Mouse (Mus musculus): Measurements from ENCODE around the gene Lrrc9. TPM values are rescaled to one million over a fixed set of nuclear protein-coding genes. Genes with fewer than 3 reads are reported as not detected.
A peak's percentile ranks its signal among the peaks of the same experiment; 100 is the strongest.

Lrrc9 gene
- total and polyA plus RNA-seq, 2 experiments from 2014 or later, result 3.1 to 3.3 TPM

- H3K9ac ChIP-seq (replicated peaks; ENCODE audit: low read length, poor library complexity, severe bottlenecking), result no peak overlapping the region
- no peak for TF ChIP-seq CTCF (IDR thresholded peaks at IDR 0.05)
- H3K36me3 ChIP-seq (ENCODE audit: insufficient read depth, low read length), result no peaks in the 10 kb centered on the region
- H3K4me2 ChIP-seq (ENCODE audit: low read depth, low read length, poor library complexity, severe bottlenecking), result no peak overlapping the region
- 85% methylated on average over 7 of the region's 7 CpGs for WGBS
- peaks cover 6% of the 10 kb centered on the region for H3K4me1 ChIP-seq (ENCODE audit: insufficient read depth, low read length)
- H3K4me3 ChIP-seq (ENCODE audit: low read depth, low read length), result no peak overlapping the region
- no peak for ATAC-seq (ENCODE audit: low FRiP score)
- H3K27ac ChIP-seq (ENCODE audit: low read depth, low read length), result no peak overlapping the region
- no peak for DNase-seq (ENCODE audit: low spot score)
- H3K9me3 ChIP-seq (ENCODE audit: low read length), result no peaks in the 10 kb centered on the region
- no peaks in the 10 kb centered on the region for H3K27me3 ChIP-seq (ENCODE audit: insufficient read depth, low read length)
Measured at GRCm38 (mm10) chr12:72532303-72532702, 90.6 kb downstream of the Lrrc9 start.

- Histone ChIP-seq H3K4me2 (ENCODE audit: low read depth, low read length, poor library complexity, severe bottlenecking) (no peak overlapping the region), H3K36me3 (ENCODE audit: insufficient read depth, low read length) (no peaks in the 10 kb centered on the region), H3K9me3 (ENCODE audit: low read length) (no peaks in the 10 kb centered on the region), H3K4me1 (ENCODE audit: insufficient read depth, low read length) (peaks cover 7% of the 10 kb centered on the region), H3K27me3 (ENCODE audit: insufficient read depth, low read length) (no peaks in the 10 kb centered on the region), H3K27ac (ENCODE audit: low read depth, low read length) (no peak overlapping the region), H3K4me3 (ENCODE audit: low read depth, low read length) (no peak overlapping the region), H3K9ac (replicated peaks; ENCODE audit: low read length, poor library complexity, severe bottlenecking) (no peak overlapping the region)
- ATAC-seq (ENCODE audit: low FRiP score) (no peak), DNase-seq (ENCODE audit: low spot score) (no peak)
- no peak for TF ChIP-seq CTCF (IDR thresholded peaks at IDR 0.05)
- WGBS, result 86% methylated on average over 6 of the region's 6 CpGs
Measured at GRCm38 (mm10) chr12:72533986-72534385, 92.3 kb downstream of the Lrrc9 start.

- no peak for TF ChIP-seq CTCF (IDR thresholded peaks at IDR 0.05)
- Histone ChIP-seq H3K9me3 (ENCODE audit: low read length) (no peaks in the 10 kb centered on the region), H3K4me1 (ENCODE audit: insufficient read depth, low read length) (peaks cover 7% of the 10 kb centered on the region), H3K36me3 (ENCODE audit: insufficient read depth, low read length) (no peaks in the 10 kb centered on the region), H3K27me3 (ENCODE audit: insufficient read depth, low read length) (no peaks in the 10 kb centered on the region), H3K27ac (ENCODE audit: low read depth, low read length) (peak overlapping the region; percentile 52; the same call in 1 of the 2 replicates), H3K4me2 (ENCODE audit: low read depth, low read length, poor library complexity, severe bottlenecking) (peak overlapping the region; percentile 73), H3K9ac (replicated peaks; ENCODE audit: low read length, poor library complexity, severe bottlenecking) (peak overlapping the region; percentile 60; the same call in 1 of the 2 replicates), H3K4me3 (ENCODE audit: low read depth, low read length) (peak overlapping the region; percentile 68)
- no peak for ATAC-seq (ENCODE audit: low FRiP score)
- 38% methylated on average over 3 of the region's 3 CpGs for WGBS
- no peak for DNase-seq (ENCODE audit: low spot score)
Measured at GRCm38 (mm10) chr12:72535599-72535998, 93.9 kb downstream of the Lrrc9 start.

GRCm38 (mm10) chr12:72536021-72536597 lies 94.4 kb downstream of the Lrrc9 start, which contains the start of gene Pcnx4:
Gene Pcnx4, plus strand, starts transcription at chr12:72536383.
- peak; percentile 63 for TF ChIP-seq CTCF (IDR thresholded peaks at IDR 0.05)
- WGBS, result under 1% methylated on average over 45 of the region's 45 CpGs

GRCm38 (mm10) chr12:72538571-72538970 lies 96.9 kb downstream of the Lrrc9 start:
- no peaks in the 10 kb centered on the region for H3K9me3 ChIP-seq (ENCODE audit: low read length)
- H3K27ac ChIP-seq (ENCODE audit: low read depth, low read length), result no peak overlapping the region
- H3K4me3 ChIP-seq (ENCODE audit: low read depth, low read length), result no peak overlapping the region
- peaks cover 7% of the 10 kb centered on the region for H3K4me1 ChIP-seq (ENCODE audit: insufficient read depth, low read length)
- H3K9ac ChIP-seq (replicated peaks; ENCODE audit: low read length, poor library complexity, severe bottlenecking), result no peak overlapping the region
- TF ChIP-seq CTCF (IDR thresholded peaks at IDR 0.05), result no peak
- 89% methylated on average over 10 of the region's 10 CpGs for WGBS
- DNase-seq (ENCODE audit: low spot score) (no peak), ATAC-seq (ENCODE audit: low FRiP score) (no peak)
- 0 out of 2 replicates have a peak, but pooled peaks cover 3% of the 10 kb centered on the region for H3K36me3 ChIP-seq (ENCODE audit: insufficient read depth, low read length)
- H3K27me3 ChIP-seq (ENCODE audit: insufficient read depth, low read length), result no peaks in the 10 kb centered on the region
- H3K4me2 ChIP-seq (ENCODE audit: low read depth, low read length, poor library complexity, severe bottlenecking), result no peak overlapping the region

More at GRCm38 (mm10) chr12:72536021-72536597, 94.4 kb downstream of the Lrrc9 start, which contains the start of gene Pcnx4:
- no peaks in the 10 kb centered on the region for H3K9me3 ChIP-seq (ENCODE audit: low read length)
- no peaks in the 10 kb centered on the region for H3K27me3 ChIP-seq (ENCODE audit: insufficient read depth, low read length)
- ATAC-seq (ENCODE audit: low FRiP score), result peak; percentile 97
- H3K9ac ChIP-seq (replicated peaks; ENCODE audit: low read length, poor library complexity, severe bottlenecking), result peak within 1 kb of the TSS; percentile 60
- H3K4me1 ChIP-seq (ENCODE audit: insufficient read depth, low read length), result peaks cover 7% of the 10 kb centered on the region
- peak; percentile 95 for DNase-seq (ENCODE audit: low spot score)
- H3K27ac ChIP-seq (ENCODE audit: low read depth, low read length), result peak within 1 kb of the TSS; percentile 52
- H3K36me3 ChIP-seq (ENCODE audit: insufficient read depth, low read length), result no peaks in the 10 kb centered on the region
- H3K4me2 ChIP-seq (ENCODE audit: low read depth, low read length, poor library complexity, severe bottlenecking), result peak within 1 kb of the TSS; percentile 73
- peak within 1 kb of the TSS; percentile 68 for H3K4me3 ChIP-seq (ENCODE audit: low read depth, low read length)

GRCm38 (mm10) chr12:72554347-72554746 lies 112.7 kb downstream of the Lrrc9 start:
- DNase-seq (ENCODE audit: low spot score) (no peak), ATAC-seq (ENCODE audit: low FRiP score) (no peak)
- no peak overlapping the region for H3K4me2 ChIP-seq (ENCODE audit: low read depth, low read length, poor library complexity, severe bottlenecking)
- H3K9me3 ChIP-seq (ENCODE audit: low read length), result no peaks in the 10 kb centered on the region
- H3K27me3 ChIP-seq (ENCODE audit: insufficient read depth, low read length), result no peaks in the 10 kb centered on the region
- WGBS, result 66% methylated on average over 4 of the region's 4 CpGs
- H3K4me3 ChIP-seq (ENCODE audit: low read depth, low read length), result no peak overlapping the region
- TF ChIP-seq CTCF (IDR thresholded peaks at IDR 0.05), result no peak
- H3K36me3 ChIP-seq (ENCODE audit: insufficient read depth, low read length), result peaks cover 6% of the 10 kb centered on the region; the same call in 1 of the 2 replicates
- no peaks in the 10 kb centered on the region for H3K4me1 ChIP-seq (ENCODE audit: insufficient read depth, low read length)
- H3K9ac ChIP-seq (replicated peaks; ENCODE audit: low read length, poor library complexity, severe bottlenecking), result no peak overlapping the region
- no peak overlapping the region for H3K27ac ChIP-seq (ENCODE audit: low read depth, low read length)

Measured in midbrain, postnatal 0 days (tissue).